Mouse (Mus musculus) forebrain, embryonic 10.5 days (tissue): Measurements from ENCODE around the gene Uncx. TPM values are rescaled to one million over a fixed set of nuclear protein-coding genes. Genes with fewer than 3 reads are reported as not detected.
"Not testable (repeated sequence)": the region's sequence is repeated elsewhere in the genome, so short reads cannot be mapped to it uniquely, and the experiment has no call there.

ENCODE experiments used
- DNase-seq: peaks from one replicate; pipeline ENCODE4 v3.0.0-alpha.2; 2017; ENCODE audit warnings: low spot score; ENCODE audit errors: extremely low spot score
- H3K27ac ChIP-seq: fragments of 300-500 bp; sonication (generic); 2 replicates; pipeline ENCODE4 v1.5.1; 2016; ENCODE audit warnings: mild to moderate bottlenecking
- H3K27me3 ChIP-seq: fragments of 300-500 bp; sonication (generic); 2 replicates; pipeline ENCODE4 v1.6.1; 2016; ENCODE audit warnings: mild to moderate bottlenecking; ENCODE audit not compliant: poor library complexity, severe bottlenecking
- H3K36me3 ChIP-seq: fragments of 300-500 bp; sonication (generic); replicated peaks from 2 replicates; pipeline ENCODE4 v1.6.1; 2016; ENCODE audit warnings: mild to moderate bottlenecking, moderate library complexity
- H3K4me1 ChIP-seq: fragments of 300-500 bp; sonication (generic); 2 replicates; pipeline ENCODE4 v1.6.1; 2016
- H3K4me3 ChIP-seq: fragments of 300-500 bp; sonication (generic); 2 replicates; pipeline ENCODE4 v1.5.1; 2016; ENCODE audit warnings: mild to moderate bottlenecking, moderate library complexity
- H3K9me3 ChIP-seq: fragments of 300-500 bp; sonication (generic); 2 replicates; pipeline ENCODE4 v1.6.1; 2016; ENCODE audit warnings: mild to moderate bottlenecking, moderate library complexity
- WGBS: fragments of 180-500 bp; shearing (Covaris S2); methylation state at CpG from one replicate; pipeline ENCODE4 v1.1.7; 2016; 5-methylcytosine and 5-hydroxymethylcytosine counted together
- polyA plus RNA-seq: library from polyadenylated mRNA; unstranded; fragments of >200 nt; fragmentation: Nextera tagmentation; extraction: Ambion mirVana; gene quantifications from 2 replicates; pipeline ENCODE4 v1.2.1, GENCODE M21; 2016

Gene Uncx
- polyA plus RNA-seq, 1 experiment from 2014 or later = 9.4 TPM

GRCm38 (mm10) chr5:139581308-139581868, 38.1 kb downstream of the Uncx start:
- H3K36me3 ChIP-seq = no peaks in the 10 kb centered on the region
- peaks cover 48% of the 10 kb centered on the region for H3K4me1 ChIP-seq
- peaks cover 11% of the 10 kb centered on the region; the same call in 1 of the 2 replicates for H3K9me3 ChIP-seq
- H3K4me3 ChIP-seq = peak overlapping the region; percentile 4; the same call in 1 of the 2 replicates
- no peak overlapping the region for H3K27ac ChIP-seq
- no peak for DNase-seq
- WGBS = 5% methylated on average over 10 of the region's 10 CpGs
- peaks cover 89% of the 10 kb centered on the region for H3K27me3 ChIP-seq

GRCm38 (mm10) chr5:139584971-139585747, 41.9 kb downstream of the Uncx start:
- 2% methylated on average over 39 of the region's 39 CpGs for WGBS
- Histone ChIP-seq H3K27ac (peak overlapping the region; percentile 65), H3K9me3 (peaks cover 18% of the 10 kb centered on the region; the same call in 1 of the 2 replicates), H3K4me3 (peak overlapping the region; percentile 35), H3K4me1 (peaks cover 43% of the 10 kb centered on the region), H3K27me3 (peaks cover 96% of the 10 kb centered on the region), H3K36me3 (no peaks in the 10 kb centered on the region)
- peak; percentile 71 for DNase-seq

DNA sequence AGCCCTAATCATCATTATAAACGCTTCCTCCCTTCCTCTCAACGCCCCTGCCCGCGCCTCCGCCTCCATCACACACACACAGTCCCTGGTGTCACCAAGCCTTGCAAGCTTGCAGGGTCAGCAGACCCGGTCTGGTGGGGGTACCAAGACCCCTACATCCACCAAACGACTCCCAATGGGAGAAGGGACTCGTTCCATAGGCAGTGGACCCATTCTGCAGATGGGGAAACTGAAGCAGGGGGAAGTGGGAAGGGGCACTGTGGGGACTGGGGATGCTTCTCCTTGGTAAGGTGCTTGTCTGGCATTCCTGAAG, 42.4 kb downstream of the Uncx start:
- H3K9me3 ChIP-seq = peaks cover 18% of the 10 kb centered on the region; the same call in 1 of the 2 replicates
- H3K4me1 ChIP-seq = peaks cover 38% of the 10 kb centered on the region
- peaks cover 94% of the 10 kb centered on the region for H3K27me3 ChIP-seq
- H3K36me3 ChIP-seq = no peaks in the 10 kb centered on the region
- H3K27ac ChIP-seq = peak overlapping the region; percentile 40
- 7% methylated on average over 8 of the region's 8 CpGs for WGBS
- peak overlapping the region; percentile 35 for H3K4me3 ChIP-seq
- DNase-seq = no peak

DNA sequence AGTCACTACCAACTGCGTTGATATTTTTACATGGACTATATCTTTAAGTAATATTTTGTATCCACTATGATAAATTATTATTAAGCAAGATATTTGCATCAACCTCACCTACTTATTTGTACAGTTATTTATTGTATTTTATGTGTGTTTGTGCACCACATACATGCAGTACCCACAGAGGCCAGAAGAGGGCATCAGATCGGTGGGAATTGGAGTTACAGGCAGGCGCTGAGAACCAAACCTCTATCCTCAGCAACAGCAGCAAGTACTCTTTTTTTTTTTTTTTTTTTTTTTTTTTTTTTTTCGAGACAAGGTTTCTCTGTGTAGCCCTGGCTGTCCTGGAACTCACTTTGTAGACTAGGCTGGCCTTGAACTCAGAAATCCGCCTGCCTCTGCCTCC, 44.2 kb downstream of the Uncx start:
- Histone ChIP-seq H3K4me1 (peaks cover 22% of the 10 kb centered on the region), H3K27me3 (peaks cover 92% of the 10 kb centered on the region), H3K9me3 (peaks cover 18% of the 10 kb centered on the region; the same call in 1 of the 2 replicates)
- H3K36me3 ChIP-seq, DNase-seq, H3K4me3 ChIP-seq, H3K27ac ChIP-seq: not testable (repeated sequence)
- WGBS = 88% methylated on average over 4 of the region's 5 CpGs

DNA sequence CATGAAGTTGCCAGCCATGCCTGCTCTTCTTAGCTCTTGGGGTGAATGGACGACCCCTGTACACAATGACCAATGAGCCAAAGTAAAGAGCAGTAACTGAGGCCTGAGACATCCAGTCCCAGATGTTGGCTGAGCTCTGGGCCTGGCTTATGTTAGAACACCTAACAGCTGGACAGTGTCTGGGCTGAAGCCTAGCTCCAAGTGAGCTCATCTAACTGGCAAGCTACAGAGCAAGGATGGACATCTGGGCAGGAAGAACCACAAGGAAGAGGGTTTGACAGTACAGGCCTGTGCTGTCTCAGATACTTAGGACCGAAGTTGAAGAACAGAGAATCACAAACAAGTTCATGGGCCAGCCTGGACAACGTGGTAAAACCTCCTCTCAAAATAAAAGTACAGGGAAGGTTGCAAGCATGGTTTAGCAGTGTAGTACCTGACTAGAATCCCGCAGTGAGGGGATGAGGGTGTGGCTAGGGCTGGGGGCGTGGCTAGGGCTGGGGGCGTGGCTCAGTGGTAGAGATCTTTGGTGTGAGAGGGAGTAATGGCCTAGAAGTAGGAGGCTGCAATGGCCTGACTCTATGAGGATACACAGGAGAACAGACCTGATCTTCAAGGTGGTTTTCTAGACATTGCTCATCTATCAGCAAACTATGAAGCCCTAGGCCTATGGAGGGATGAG, 47.5 kb downstream of the Uncx start:
- H3K36me3 ChIP-seq, DNase-seq, H3K27ac ChIP-seq, H3K4me3 ChIP-seq: not testable (repeated sequence)
- H3K27me3 ChIP-seq = peaks cover 87% of the 10 kb centered on the region
- 50% methylated on average over 6 of the region's 6 CpGs for WGBS
- H3K9me3 ChIP-seq = peaks cover 18% of the 10 kb centered on the region; the same call in 1 of the 2 replicates
- H3K4me1 ChIP-seq = peaks cover 12% of the 10 kb centered on the region

DNA sequence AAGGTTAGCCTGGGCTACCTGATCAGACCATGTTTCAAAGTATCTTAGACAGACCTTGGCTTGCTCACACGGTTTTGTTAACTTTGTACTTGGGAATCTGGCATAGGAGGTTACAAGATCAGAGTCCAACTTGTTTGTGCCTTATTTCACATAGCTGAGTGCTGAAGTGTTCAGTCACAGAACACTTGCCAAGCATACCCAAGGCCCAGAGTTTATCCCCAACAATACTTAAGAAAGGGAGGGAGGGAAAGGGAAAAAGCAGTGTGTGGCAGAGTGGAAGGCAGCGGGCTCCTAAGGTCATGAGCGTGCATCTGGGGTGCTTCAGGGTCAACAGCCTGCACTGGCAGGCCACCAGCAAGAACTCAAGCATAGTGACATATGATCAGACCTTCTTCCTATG, 48.7 kb downstream of the Uncx start:
- no peak for DNase-seq
- peaks cover 13% of the 10 kb centered on the region for H3K4me1 ChIP-seq

DNA sequence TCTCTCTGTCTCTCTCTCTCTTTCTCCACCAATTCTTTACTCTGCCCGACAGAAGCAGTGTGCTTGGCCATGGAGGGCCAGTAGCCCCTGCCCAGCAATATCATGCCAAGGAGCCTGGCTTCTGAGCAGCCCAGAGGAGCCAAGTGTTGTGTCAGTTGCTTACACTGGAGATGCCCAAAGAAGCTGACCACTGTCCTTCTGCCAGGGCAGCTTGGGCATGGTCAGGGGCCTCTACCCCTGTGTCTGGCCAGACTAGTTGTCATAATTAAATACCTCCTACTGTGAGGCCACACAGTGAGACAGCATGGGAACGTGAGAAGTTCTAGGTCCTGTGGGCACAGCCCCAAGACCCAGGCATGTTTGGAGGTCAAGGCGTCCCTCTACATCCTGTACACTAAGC, 49.6 kb downstream of the Uncx start:
- no peak overlapping the region for H3K4me3 ChIP-seq
- no peaks in the 10 kb centered on the region for H3K36me3 ChIP-seq
- 74% methylated on average over 3 of the region's 3 CpGs for WGBS
- peaks cover 20% of the 10 kb centered on the region for H3K4me1 ChIP-seq
- no peak overlapping the region for H3K27ac ChIP-seq
- DNase-seq = no peak
- H3K27me3 ChIP-seq = peaks cover 91% of the 10 kb centered on the region
- peaks cover 7% of the 10 kb centered on the region; the same call in 1 of the 2 replicates for H3K9me3 ChIP-seq

More for the DNA sequence above, 48.7 kb downstream of the Uncx start:
- H3K36me3 ChIP-seq = no peaks in the 10 kb centered on the region
- H3K4me3 ChIP-seq = no peak overlapping the region
- peaks cover 87% of the 10 kb centered on the region for H3K27me3 ChIP-seq
- 89% methylated on average over 3 of the region's 3 CpGs for WGBS
- no peak overlapping the region for H3K27ac ChIP-seq
- peaks cover 15% of the 10 kb centered on the region; the same call in 1 of the 2 replicates for H3K9me3 ChIP-seq

DNA sequence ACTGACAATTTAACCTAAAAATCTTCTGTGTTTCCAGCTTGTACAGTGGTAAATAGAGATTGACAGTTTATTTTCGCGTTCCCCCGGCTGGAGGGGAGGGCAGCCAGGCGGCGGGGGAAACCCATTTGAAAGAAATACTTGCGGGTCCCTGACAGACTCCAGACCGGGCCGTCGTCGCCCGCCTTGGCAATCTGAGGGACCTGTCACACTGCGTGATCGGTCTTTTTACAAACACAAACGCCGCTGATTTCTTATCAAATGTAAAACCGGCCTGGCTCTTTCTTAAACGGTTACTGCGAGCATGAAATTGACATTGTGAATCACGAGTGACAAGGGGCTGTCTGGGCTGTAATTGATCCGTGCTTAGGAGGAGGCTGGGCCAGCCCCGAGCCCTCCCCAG, 50.5 kb downstream of the Uncx start:
- H3K27ac ChIP-seq = no peak overlapping the region
- peaks cover 29% of the 10 kb centered on the region for H3K4me1 ChIP-seq
- peaks cover 91% of the 10 kb centered on the region for H3K27me3 ChIP-seq
- no peak overlapping the region for H3K4me3 ChIP-seq
- H3K36me3 ChIP-seq = no peaks in the 10 kb centered on the region
- H3K9me3 ChIP-seq = no peaks in the 10 kb centered on the region
- WGBS = 42% methylated on average over 21 of the region's 21 CpGs
- no peak for DNase-seq

DNA sequence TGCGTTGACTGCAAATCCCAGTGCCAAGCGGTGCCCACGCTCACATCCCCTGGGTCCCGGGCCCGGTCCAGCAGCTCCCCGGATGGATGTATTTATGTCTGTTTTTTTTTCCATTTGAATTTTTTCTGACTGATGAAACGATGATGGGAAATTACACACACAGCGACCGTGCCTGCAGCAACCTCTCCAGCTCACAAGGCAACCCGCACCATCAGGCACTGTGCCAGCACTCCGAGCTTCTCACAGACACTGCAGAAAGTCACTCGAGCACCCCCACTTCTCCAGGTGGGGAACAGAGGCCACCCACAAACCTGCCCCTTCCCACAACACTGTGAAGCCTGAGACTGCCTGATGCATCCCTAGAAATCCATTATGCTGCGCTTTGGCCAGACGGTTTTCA, 51.7 kb downstream of the Uncx start:
- WGBS = 90% methylated on average over 14 of the region's 14 CpGs
- Histone ChIP-seq H3K27me3 (peaks cover 91% of the 10 kb centered on the region), H3K27ac (no peak overlapping the region), H3K36me3 (no peaks in the 10 kb centered on the region), H3K4me3 (no peak overlapping the region), H3K9me3 (no peaks in the 10 kb centered on the region), H3K4me1 (peaks cover 42% of the 10 kb centered on the region)
- DNase-seq = no peak

Other genes with a start within 250 kb of the Uncx start
- 0.27 and 0.49 TPM in 2 replicates for gene Adap1, start 217.9 kb upstream of the Uncx start, polyA plus RNA-seq
- gene Cox19, start 192.1 kb upstream of the Uncx start, polyA plus RNA-seq = 119 and 120 TPM in 2 replicates
- not detected in 2 replicates for gene Cyp2w1, start 190.9 kb upstream of the Uncx start, polyA plus RNA-seq
- gene Gpr146, start 165.8 kb upstream of the Uncx start, polyA plus RNA-seq = 1.6 and 1.8 TPM in 2 replicates
- gene C130050O18Rik, start 138.2 kb upstream of the Uncx start, polyA plus RNA-seq = 0.15 and 0.34 TPM in 2 replicates
- 0.44 and 0.50 TPM in 2 replicates for gene Gper1, start 120.3 kb upstream of the Uncx start, polyA plus RNA-seq
- 69.4 and 70.5 TPM in 2 replicates for gene 3110082I17Rik, start 83.0 kb upstream of the Uncx start, polyA plus RNA-seq
- gene Zfand2a, start 58.9 kb upstream of the Uncx start, polyA plus RNA-seq = 9.6 and 10.2 TPM in 2 replicates
- 5.9 and 6.9 TPM in 2 replicates for gene Micall2, start 192.8 kb downstream of the Uncx start, polyA plus RNA-seq
- 41.0 and 43.2 TPM in 2 replicates for gene Ints1, start 232.2 kb downstream of the Uncx start, polyA plus RNA-seq
- gene Mafk, start 248.0 kb downstream of the Uncx start, polyA plus RNA-seq = 9.8 and 10.1 TPM in 2 replicates